In genomic region chr6:142767305-142767704, GRCm38 (mm10) we compare ENCODE assay signal across 29 mouse cellular contexts. TPM values are rescaled to one million over a fixed set of nuclear protein-coding genes. Genes with fewer than 3 reads are reported as not detected.
"Had no signal": no experiment of that assay in that cellular context is flagged by ENCODE, and none has a peak within 500 bp of the region (broad histone marks: within the 10 kb centered on the region; RNA-seq: fewer than 3 reads in every experiment).

No protein-coding gene starts in this region.

- H3K9ac ChIP-seq: heart, embryonic 13.5 days; heart, embryonic 15.5 days; hindbrain, embryonic 13.5 days; hindbrain, embryonic 15.5 days; limb, embryonic 13.5 days; limb, embryonic 15.5 days; liver, embryonic 12.5 days; liver, embryonic 14.5 days had no signal

- H3K27ac ChIP-seq: heart, adult 2 months; heart, embryonic 13.5 days; heart, embryonic 15.5 days; hindbrain, embryonic 13.5 days; hindbrain, embryonic 15.5 days; hindbrain, postnatal 0 days; limb, embryonic 13.5 days; limb, embryonic 15.5 days; liver, embryonic 12.5 days; liver, embryonic 14.5 days had no signal

- H3K27me3 ChIP-seq: heart, embryonic 13.5 days; heart, embryonic 15.5 days; hindbrain, embryonic 13.5 days; hindbrain, embryonic 15.5 days; limb, embryonic 13.5 days; limb, embryonic 15.5 days; liver, embryonic 12.5 days had no signal

- DNase-seq: gastrocnemius, postnatal 14 days; gastrocnemius, postnatal 36 days; heart, adult 11 months; heart, adult 2 months; heart, postnatal 14 days; heart, postnatal 36 days; kidney, adult 11 months; kidney, adult 9 months; kidney, postnatal 14 days; layer of hippocampus, adult 9-11 months; layer of hippocampus, postnatal 36 days; left cerebral cortex, postnatal 4 days had no signal

- H3K4me2 ChIP-seq: heart, embryonic 11.5 days; heart, embryonic 13.5 days; heart, embryonic 15.5 days; hindbrain, embryonic 13.5 days; hindbrain, embryonic 15.5 days; limb, embryonic 13.5 days; limb, embryonic 15.5 days; liver, embryonic 12.5 days had no signal

- ATAC-seq: hindbrain, postnatal 0 days; intestine, embryonic 16.5 days; liver, embryonic 12.5 days had no signal

- H3K4me1 ChIP-seq: heart, embryonic 15.5 days; hindbrain, embryonic 13.5 days; hindbrain, embryonic 15.5 days; limb, embryonic 13.5 days; limb, embryonic 15.5 days had no signal

- H3K4me3 ChIP-seq: heart, adult 2 months; heart, embryonic 13.5 days; heart, embryonic 15.5 days; hindbrain, embryonic 13.5 days; hindbrain, embryonic 15.5 days; limb, embryonic 13.5 days; limb, embryonic 15.5 days; liver, embryonic 12.5 days had no signal

- H3K9me3 ChIP-seq: heart, embryonic 13.5 days; heart, embryonic 15.5 days; hindbrain, embryonic 13.5 days; hindbrain, embryonic 15.5 days; limb, embryonic 13.5 days; limb, embryonic 15.5 days; liver, embryonic 12.5 days had no signal

RNA-seq across cellular contexts. Expression of gene Sult6b2, which starts 37.0 kb away (rescaled TPM):
- polyA plus RNA-seq: gonadal fat pad, adult 2 months; heart, embryonic 15.5 days; heart, postnatal 0 days; hindbrain, embryonic 11.5 days; hindbrain, embryonic 15.5 days; large intestine, adult 2 months; limb, embryonic 11.5 days; limb, embryonic 13.5 days; liver, adult 2 months; liver, embryonic 12.5 days; liver, embryonic 14.5 days had no signal
